Mouse (Mus musculus): ENCODE results near the gene Btbd9. TPM values are rescaled to one million over a fixed set of nuclear protein-coding genes. Genes with fewer than 3 reads are reported as not detected.

Gene Btbd9
- polyA plus RNA-seq, 1 experiment, result 11.7 TPM

DNA sequence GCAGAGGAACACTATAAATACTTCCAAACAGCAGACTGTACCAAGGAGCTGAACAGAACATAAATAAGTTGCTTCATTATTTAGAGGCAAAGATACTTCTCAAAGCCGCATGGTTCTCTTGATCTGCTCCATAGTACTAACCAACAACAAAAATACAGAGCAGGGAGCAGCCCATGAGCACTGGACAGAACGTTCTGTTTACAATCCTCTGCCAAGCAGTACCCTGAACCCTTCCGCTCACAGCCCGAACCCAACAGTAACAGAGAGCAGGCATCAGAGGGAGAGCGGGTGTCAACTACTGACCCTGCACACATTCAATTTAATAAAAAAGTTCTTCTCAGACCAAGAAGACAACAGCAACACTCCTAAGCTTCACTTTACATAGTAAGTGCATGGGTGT lies 117.4 kb downstream of the Btbd9 start:
- no peak overlapping the region for H3K27ac ChIP-seq (replicated peaks; ENCODE audit: low read depth, low read length)
- H3K4me3 ChIP-seq (ENCODE audit: insufficient read depth, low read depth, low read length), result no peak overlapping the region
- H3K4me1 ChIP-seq (ENCODE audit: control insufficient read depth, insufficient read depth, insufficient read length, low read length), result no peaks in the 10 kb centered on the region

DNA sequence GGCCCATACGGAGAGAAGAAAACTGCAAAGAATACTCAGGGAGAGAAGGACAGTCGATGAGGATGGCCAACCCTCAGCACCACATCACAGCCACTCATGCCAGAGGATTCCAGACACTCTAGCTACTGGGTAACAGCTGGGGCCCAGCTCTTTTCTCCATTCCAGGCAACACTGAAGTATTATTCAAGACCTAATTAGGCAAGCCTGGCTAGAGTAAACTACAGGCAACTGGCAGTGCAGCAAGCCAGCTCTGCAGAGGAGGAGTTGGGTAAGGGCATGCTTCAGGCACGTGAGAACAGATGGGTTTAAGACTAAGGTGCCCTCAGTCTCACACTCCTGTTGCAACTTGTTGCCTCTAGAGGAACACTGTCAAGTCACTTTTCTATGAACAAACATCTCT lies 118.0 kb downstream of the Btbd9 start:
- Histone ChIP-seq H3K4me3 (ENCODE audit: insufficient read depth, low read depth, low read length) (no peak overlapping the region), H3K27ac (replicated peaks; ENCODE audit: low read depth, low read length) (no peak overlapping the region), H3K4me1 (ENCODE audit: control insufficient read depth, insufficient read depth, insufficient read length, low read length) (no peaks in the 10 kb centered on the region)

GRCm38 (mm10) chr17:30457486-30457885 lies 118.8 kb downstream of the Btbd9 start:
- Histone ChIP-seq H3K4me1 (ENCODE audit: control insufficient read depth, insufficient read depth, insufficient read length, low read length) (no peaks in the 10 kb centered on the region), H3K4me3 (ENCODE audit: insufficient read depth, low read depth, low read length) (no peak overlapping the region), H3K27ac (replicated peaks; ENCODE audit: low read depth, low read length) (no peak overlapping the region)

- Histone ChIP-seq H3K4me3 (ENCODE audit: insufficient read depth, low read depth, low read length) (no peak overlapping the region), H3K4me1 (ENCODE audit: control insufficient read depth, insufficient read depth, insufficient read length, low read length) (no peaks in the 10 kb centered on the region), H3K27ac (replicated peaks; ENCODE audit: low read depth, low read length) (no peak overlapping the region)
Observed at GRCm38 (mm10) chr17:30456293-30456692, 120.0 kb downstream of the Btbd9 start.

DNA sequence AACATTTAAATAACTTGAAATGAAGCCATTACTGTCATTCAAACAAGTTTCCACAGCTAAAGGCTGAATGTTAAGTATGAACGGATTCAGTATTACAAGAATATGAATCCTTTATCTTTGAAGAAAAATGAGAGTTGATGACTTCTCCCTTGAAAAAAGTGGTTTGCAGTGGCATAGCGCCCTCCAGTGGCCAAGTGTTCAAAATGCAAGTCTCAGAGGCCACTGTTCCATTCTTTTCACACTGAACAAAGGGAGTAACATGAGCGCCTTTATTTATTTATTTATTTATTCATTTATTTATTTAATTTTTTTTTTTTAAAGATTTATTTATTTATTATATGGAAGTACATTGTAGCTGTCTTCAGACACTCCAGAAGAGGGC lies 121.4 kb downstream of the Btbd9 start:
- no peak overlapping the region for H3K4me3 ChIP-seq (ENCODE audit: insufficient read depth, low read depth, low read length)
- H3K27ac ChIP-seq (replicated peaks; ENCODE audit: low read depth, low read length), result no peak overlapping the region
- no peaks in the 10 kb centered on the region for H3K4me1 ChIP-seq (ENCODE audit: control insufficient read depth, insufficient read depth, insufficient read length, low read length)

DNA sequence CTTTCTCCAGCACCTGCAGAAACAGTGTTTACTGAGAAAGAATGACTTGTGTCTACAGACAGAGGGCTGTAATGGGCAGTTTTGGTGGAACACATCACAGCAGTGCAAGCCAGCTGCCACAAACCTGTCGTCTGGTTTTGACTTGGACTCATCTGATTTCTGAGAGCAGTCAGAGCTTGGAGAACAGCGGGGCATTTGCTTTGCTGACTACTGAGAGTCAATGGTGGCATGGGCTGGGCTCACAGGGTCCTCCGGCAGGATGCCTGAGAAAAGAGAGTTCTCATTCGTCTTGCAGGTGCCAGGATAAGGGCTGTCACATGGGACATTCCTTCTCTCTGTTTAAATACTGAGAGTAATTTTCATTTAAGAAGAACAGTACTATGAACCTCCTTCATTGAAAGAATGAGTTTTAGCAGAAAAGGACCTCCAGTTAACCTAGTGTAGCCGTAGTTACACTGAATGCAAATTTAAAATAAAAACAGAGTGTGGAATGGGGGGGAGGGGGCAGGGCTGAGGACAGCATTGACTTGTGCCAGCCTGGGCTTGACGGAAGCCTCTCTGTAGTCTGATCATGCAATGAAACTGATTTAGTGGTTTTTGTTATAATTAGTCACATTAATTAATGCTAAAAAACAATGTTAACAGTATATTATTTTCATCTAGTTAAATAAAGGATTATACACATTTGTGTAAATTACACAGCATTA lies 122.0 kb downstream of the Btbd9 start:
- Histone ChIP-seq H3K27ac (replicated peaks; ENCODE audit: low read depth, low read length) (no peak overlapping the region), H3K4me1 (ENCODE audit: control insufficient read depth, insufficient read depth, insufficient read length, low read length) (no peaks in the 10 kb centered on the region), H3K4me3 (ENCODE audit: insufficient read depth, low read depth, low read length) (no peak overlapping the region)

DNA sequence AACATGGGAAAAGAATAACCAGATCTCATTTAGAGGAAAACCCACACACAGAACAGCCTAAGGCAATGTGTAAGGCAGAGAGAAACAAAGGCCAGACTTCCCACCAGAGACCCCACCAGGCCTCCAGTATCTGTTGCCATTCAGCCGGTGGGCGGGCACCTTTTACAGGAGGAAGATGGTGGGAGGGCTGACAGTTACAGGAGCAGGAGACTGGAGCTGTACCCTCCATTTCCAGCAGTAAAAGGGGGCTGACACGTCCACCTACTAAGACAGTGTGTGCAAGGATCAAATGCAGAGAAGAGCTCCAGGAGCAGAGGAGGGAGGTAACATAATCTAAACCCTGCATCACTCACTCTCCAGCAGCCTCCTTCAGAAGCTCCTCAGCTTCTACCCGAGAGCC lies 123.0 kb downstream of the Btbd9 start:
- Histone ChIP-seq H3K4me1 (ENCODE audit: control insufficient read depth, insufficient read depth, insufficient read length, low read length) (no peaks in the 10 kb centered on the region; the same call in 1 of the 2 replicates), H3K4me3 (ENCODE audit: insufficient read depth, low read depth, low read length) (no peak overlapping the region), H3K27ac (replicated peaks; ENCODE audit: low read depth, low read length) (no peak overlapping the region)

DNA sequence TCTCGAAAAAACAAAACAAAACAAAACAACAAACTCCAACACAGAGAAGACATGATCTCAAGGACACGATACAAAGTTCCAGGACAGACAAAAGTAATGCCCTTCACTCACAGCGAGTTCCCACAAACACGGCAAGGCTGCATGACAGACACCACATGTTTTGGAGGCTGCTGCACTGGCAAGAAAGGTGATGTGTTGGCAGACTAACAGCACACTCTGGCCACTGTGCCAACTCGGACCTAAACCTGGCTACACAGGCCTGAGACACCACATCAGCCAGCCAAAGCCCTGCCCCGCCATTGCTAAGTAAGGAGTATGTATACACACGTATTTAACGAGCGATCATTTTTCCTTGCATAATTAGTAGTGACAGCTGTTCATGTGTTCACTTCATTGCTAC lies 123.9 kb downstream of the Btbd9 start:
- no peaks in the 10 kb centered on the region; the same call in 1 of the 2 replicates for H3K4me1 ChIP-seq (ENCODE audit: control insufficient read depth, insufficient read depth, insufficient read length, low read length)
- H3K27ac ChIP-seq (replicated peaks; ENCODE audit: low read depth, low read length), result no peak overlapping the region
- H3K4me3 ChIP-seq (ENCODE audit: insufficient read depth, low read depth, low read length), result no peak overlapping the region

DNA sequence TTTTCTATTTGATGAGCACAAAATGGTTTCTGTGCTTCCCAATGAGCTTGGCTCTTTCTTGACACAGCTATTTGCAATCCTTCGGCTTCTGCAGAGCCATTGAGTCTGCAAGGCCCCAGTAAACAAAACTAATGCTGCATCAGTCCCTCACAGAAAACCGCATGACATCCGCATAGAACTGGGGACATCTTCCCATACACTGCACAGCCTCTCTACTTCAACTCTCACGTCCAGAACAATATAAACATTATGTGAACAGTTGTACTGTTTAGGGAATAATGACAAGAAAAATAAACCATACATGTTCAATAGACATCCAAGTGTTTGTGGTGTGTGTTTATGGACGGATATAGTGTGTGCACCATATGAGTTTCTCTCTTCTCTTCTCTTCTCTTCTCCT lies 127.7 kb downstream of the Btbd9 start:
- no peak overlapping the region for H3K27ac ChIP-seq (replicated peaks; ENCODE audit: low read depth, low read length)
- H3K4me1 ChIP-seq (ENCODE audit: control insufficient read depth, insufficient read depth, insufficient read length, low read length), result no peaks in the 10 kb centered on the region; the same call in 1 of the 2 replicates
- H3K4me3 ChIP-seq (ENCODE audit: insufficient read depth, low read depth, low read length), result no peak overlapping the region

- no peaks in the 10 kb centered on the region; the same call in 1 of the 2 replicates for H3K4me1 ChIP-seq (ENCODE audit: control insufficient read depth, insufficient read depth, insufficient read length, low read length)
- no peak overlapping the region for H3K27ac ChIP-seq (replicated peaks; ENCODE audit: low read depth, low read length)
- H3K4me3 ChIP-seq (ENCODE audit: insufficient read depth, low read depth, low read length), result no peak overlapping the region
Observed at GRCm38 (mm10) chr17:30445805-30446441, 130.4 kb downstream of the Btbd9 start.

DNA sequence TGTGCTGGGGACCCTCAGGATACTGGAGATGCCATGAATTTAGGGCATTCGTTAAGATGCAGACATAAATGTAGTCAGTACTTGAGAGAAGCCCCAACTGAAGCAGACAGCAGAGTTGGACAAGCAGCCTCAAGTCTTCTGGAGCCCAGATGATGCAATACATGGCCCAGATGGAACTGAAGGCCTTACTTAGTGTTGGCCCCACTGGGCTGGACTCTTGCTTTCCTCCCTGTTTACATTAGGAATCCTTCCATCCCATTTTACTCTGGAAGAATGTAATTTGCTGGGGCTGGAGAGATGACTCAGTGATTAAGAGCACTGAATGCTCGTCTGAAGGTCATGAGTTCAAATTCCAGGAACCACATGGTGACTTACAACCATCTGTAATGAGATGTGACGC lies 136.6 kb downstream of the Btbd9 start:
- H3K4me3 ChIP-seq (ENCODE audit: insufficient read depth, low read depth, low read length), result no peak overlapping the region
- H3K27ac ChIP-seq (replicated peaks; ENCODE audit: low read depth, low read length), result no peak overlapping the region
- H3K4me1 ChIP-seq (ENCODE audit: control insufficient read depth, insufficient read depth, insufficient read length, low read length), result peaks cover 11% of the 10 kb centered on the region

DNA sequence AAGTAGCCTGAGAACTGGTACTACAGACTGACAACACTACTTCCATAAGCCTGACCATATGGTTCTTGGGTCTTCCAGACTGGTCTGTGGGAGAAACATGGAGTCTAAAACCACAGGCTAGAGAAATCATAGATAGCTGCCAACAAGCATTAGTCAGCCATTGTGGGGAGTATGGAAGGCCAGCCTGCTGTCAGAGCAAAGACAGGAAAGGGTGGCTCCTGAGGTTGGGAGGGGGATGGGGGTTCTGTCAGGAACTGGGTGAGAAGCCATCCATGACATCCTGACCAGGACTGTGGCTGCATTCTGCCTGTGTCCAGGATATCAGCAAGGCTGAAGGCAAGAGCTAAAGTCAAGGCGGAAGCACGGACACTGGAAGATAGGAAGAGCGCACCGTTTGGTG lies 137.5 kb downstream of the Btbd9 start:
- no peak overlapping the region for H3K4me3 ChIP-seq (ENCODE audit: insufficient read depth, low read depth, low read length)
- peaks cover 11% of the 10 kb centered on the region for H3K4me1 ChIP-seq (ENCODE audit: control insufficient read depth, insufficient read depth, insufficient read length, low read length)
- 0 out of 2 replicates have a peak overlapping the region, but pooled peaks have one; percentile 8 for H3K27ac ChIP-seq (replicated peaks; ENCODE audit: low read depth, low read length)

DNA sequence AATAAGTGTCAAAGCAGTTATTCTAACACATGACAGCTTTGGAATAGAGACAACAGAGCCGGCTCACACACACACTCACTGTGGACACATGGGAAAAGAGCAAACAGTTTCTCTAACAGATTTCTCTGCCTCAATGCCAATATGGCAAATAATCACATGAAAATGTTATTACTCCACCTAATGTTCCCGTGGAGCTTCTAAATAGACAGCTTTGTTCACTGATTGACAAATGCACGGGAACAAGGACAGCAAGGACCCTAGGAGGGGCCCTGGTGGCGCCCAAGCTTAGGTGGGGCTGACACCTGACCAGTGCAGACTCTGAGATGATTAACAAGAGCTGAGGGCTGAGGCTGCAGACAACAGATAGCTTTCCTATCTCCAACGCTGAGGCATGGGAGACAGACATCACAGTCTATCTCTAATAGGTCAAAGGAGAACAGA lies 140.2 kb downstream of the Btbd9 start:
- Histone ChIP-seq H3K27ac (replicated peaks; ENCODE audit: low read depth, low read length) (no peak overlapping the region), H3K4me3 (ENCODE audit: insufficient read depth, low read depth, low read length) (no peak overlapping the region), H3K4me1 (ENCODE audit: control insufficient read depth, insufficient read depth, insufficient read length, low read length) (peaks cover 11% of the 10 kb centered on the region)

- Histone ChIP-seq H3K27ac (replicated peaks; ENCODE audit: low read depth, low read length) (no peak overlapping the region), H3K4me3 (ENCODE audit: insufficient read depth, low read depth, low read length) (no peak overlapping the region), H3K4me1 (ENCODE audit: control insufficient read depth, insufficient read depth, insufficient read length, low read length) (peaks cover 11% of the 10 kb centered on the region)
Observed at GRCm38 (mm10) chr17:30435478-30435877, 140.8 kb downstream of the Btbd9 start.

DNA sequence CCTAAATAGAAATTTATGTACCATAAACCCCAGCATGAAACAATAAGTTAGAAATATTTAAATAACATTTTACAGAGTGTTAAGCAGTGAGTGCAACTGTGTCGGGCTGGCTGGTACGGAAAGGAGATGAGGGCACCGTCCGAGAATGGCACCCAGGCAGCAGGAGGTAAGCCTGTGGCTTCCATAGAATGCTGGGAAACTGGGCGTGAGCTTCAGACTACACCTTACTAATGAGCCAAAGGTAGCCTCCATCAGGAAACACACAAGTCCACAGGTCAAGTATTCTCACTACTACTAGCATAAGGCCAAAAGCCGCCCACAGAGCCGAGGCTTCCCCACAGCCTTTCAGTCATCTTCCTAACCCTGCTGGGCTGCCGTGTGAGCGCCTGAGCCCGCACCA lies 144.2 kb downstream of the Btbd9 start:
- Histone ChIP-seq H3K27ac (replicated peaks; ENCODE audit: low read depth, low read length) (no peak overlapping the region), H3K4me1 (ENCODE audit: control insufficient read depth, insufficient read depth, insufficient read length, low read length) (peaks cover 7% of the 10 kb centered on the region; the same call in 1 of the 2 replicates), H3K4me3 (ENCODE audit: insufficient read depth, low read depth, low read length) (no peak overlapping the region)
